Mouse (Mus musculus) urinary bladder, postnatal 36 days (tissue): ENCODE measurements around the gene Tgfbr2.

Experiments used
- DNase-seq, 2 experiments: peaks; one replicate each; pipeline ENCODE4 v3.0.0; 2022; ENCODE audit warnings: low spot score in 2 of 2, mixed read lengths in 1 of 2

Gene Tgfbr2

GRCm38 (mm10) chr9:116156501-116156900, 18.7 kb downstream of the Tgfbr2 start:
- no peak for DNase-seq

GRCm38 (mm10) chr9:116152878-116153277, 22.3 kb downstream of the Tgfbr2 start:
- DNase-seq, result no peak

- DNase-seq, result no peak
These were observed 24.3 kb downstream of the Tgfbr2 start for GRCm38 (mm10) chr9:116150725-116151396.

- no peak for DNase-seq
These were observed 26.4 kb downstream of the Tgfbr2 start for GRCm38 (mm10) chr9:116148809-116149208.

GRCm38 (mm10) chr9:116146235-116146634, 28.9 kb downstream of the Tgfbr2 start:
- no peak for DNase-seq

- DNase-seq, result no peak
These were observed 29.9 kb downstream of the Tgfbr2 start for GRCm38 (mm10) chr9:116145231-116145641.

- DNase-seq, result no peak
These were observed 34.7 kb downstream of the Tgfbr2 start for GRCm38 (mm10) chr9:116140422-116140821.

GRCm38 (mm10) chr9:116139549-116139948, 35.6 kb downstream of the Tgfbr2 start:
- DNase-seq, result no peak

- no peak for DNase-seq
These were observed 36.5 kb downstream of the Tgfbr2 start for GRCm38 (mm10) chr9:116138595-116139134.

GRCm38 (mm10) chr9:116137645-116138044, 37.5 kb downstream of the Tgfbr2 start:
- no peak for DNase-seq

- no peak for DNase-seq
These were observed 38.3 kb downstream of the Tgfbr2 start for GRCm38 (mm10) chr9:116136811-116137210.

- no peak for DNase-seq
These were observed 39.0 kb downstream of the Tgfbr2 start for GRCm38 (mm10) chr9:116136146-116136545.

GRCm38 (mm10) chr9:116134488-116134887, 40.7 kb downstream of the Tgfbr2 start:
- no peak for DNase-seq

GRCm38 (mm10) chr9:116133312-116133980, 41.7 kb downstream of the Tgfbr2 start:
- no peak for DNase-seq

GRCm38 (mm10) chr9:116128886-116129285, 46.3 kb downstream of the Tgfbr2 start:
- DNase-seq, result no peak

- no peak for DNase-seq
These were observed 46.8 kb downstream of the Tgfbr2 start for GRCm38 (mm10) chr9:116128311-116128710.

- no peak for DNase-seq
These were observed 48.7 kb downstream of the Tgfbr2 start for GRCm38 (mm10) chr9:116126494-116126893.

- DNase-seq, result no peak
These were observed 52.1 kb downstream of the Tgfbr2 start for GRCm38 (mm10) chr9:116122969-116123589.

- DNase-seq, result no peak
These were observed 52.6 kb downstream of the Tgfbr2 start for GRCm38 (mm10) chr9:116122544-116122943.

- DNase-seq, result no peak
These were observed 53.7 kb downstream of the Tgfbr2 start for GRCm38 (mm10) chr9:116121472-116121871.

- no peak for DNase-seq
These were observed 55.2 kb downstream of the Tgfbr2 start for GRCm38 (mm10) chr9:116119990-116120389.

- DNase-seq, result no peak
These were observed 56.8 kb downstream of the Tgfbr2 start for GRCm38 (mm10) chr9:116118332-116118872.
